8 mouse cellular contexts compared by ENCODE assay signal in the genomic region with DNA sequence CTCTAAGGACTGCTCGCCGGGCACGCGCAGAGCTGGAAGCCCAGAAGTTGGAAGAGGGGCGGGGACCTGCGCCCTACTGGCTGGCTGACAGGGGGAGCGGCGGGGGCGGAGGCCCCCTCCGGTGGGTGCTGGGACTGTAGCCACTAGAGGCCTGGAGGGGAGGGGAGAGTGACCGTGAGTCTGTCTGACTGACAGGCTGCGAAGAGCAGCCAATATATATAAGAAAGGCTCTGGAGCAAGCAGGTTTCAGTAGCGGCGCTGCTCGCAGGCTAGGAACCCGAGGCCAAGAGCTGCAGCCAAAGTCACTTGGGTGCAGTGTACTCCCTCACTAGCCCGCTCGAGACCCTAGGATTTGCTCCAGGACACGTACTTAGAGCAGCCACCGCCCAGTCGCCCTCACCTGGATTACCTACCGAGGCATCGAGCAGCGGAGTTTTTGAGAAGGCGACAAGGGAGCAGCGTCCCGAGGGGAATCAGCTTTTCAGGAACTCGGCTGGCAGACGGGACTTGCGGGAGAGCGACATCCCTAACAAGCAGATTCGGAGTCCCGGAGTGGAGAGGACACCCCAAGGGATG. TPM values are rescaled to one million over a fixed set of nuclear protein-coding genes. Genes with fewer than 3 reads are reported as not detected.
DNase-seq lines count a peak whose midpoint lies in the region; ATAC-seq and TF ChIP-seq lines count a peak whose summit lies in the region.

A gene (plus strand): TSS at position 217 of the 576 bp plus-strand sequence.

- intact Hi-C loops in gastrocnemius, adult 2 months (cut with DNase I), result loop anchor here (1.0 kb wide), 1 partner anchor 25 kb away; no protein-coding TSS in a partner anchor

- H3K4me3 ChIP-seq in gastrocnemius, adult 2 months, result peak within 1 kb of the TSS; percentile 81
- peak within 1 kb of the TSS; percentile 52 for H3K4me3 ChIP-seq in liver, embryonic 13.5 days (replicated peaks)
- H3K4me3 ChIP-seq in neural tube, embryonic 11.5 days (ENCODE audit: low read depth, low read length), result peak within 1 kb of the TSS; percentile 34

- peak; percentile 69 for DNase-seq in gastrocnemius, adult 2 months
- no peak for DNase-seq in gastrocnemius, adult 8-10 months (ENCODE audit: low spot score in 2 of 2)
- DNase-seq in adrenal gland, adult 8-10 months, result no peak
- peak; percentile 72 for DNase-seq in gastrocnemius, postnatal 25 days
- DNase-seq in induced T-regulatory cell, adult 2 months (ENCODE audit: low read depth), result peak; percentile 51
- no peak for DNase-seq in liver, embryonic 13.5 days
- peak; percentile 62 for DNase-seq in neural tube, embryonic 11.5 days (ENCODE audit: low spot score)
- no peak for DNase-seq in layer of hippocampus, postnatal 14 days (ENCODE audit: low spot score in 2 of 2)

- peak within 1 kb of the TSS; percentile 62 for H3K4me2 ChIP-seq in liver, embryonic 13.5 days
- H3K4me2 ChIP-seq in neural tube, embryonic 11.5 days (ENCODE audit: low read depth), result peak within 1 kb of the TSS; percentile 60

- H3K9ac ChIP-seq in liver, embryonic 13.5 days, result peak within 1 kb of the TSS; percentile 47
- H3K9ac ChIP-seq in neural tube, embryonic 11.5 days (ENCODE audit: low read length), result peak within 1 kb of the TSS; percentile 37; the same call in 1 of the 2 replicates

- under 1% methylated on average over 33 of the region's 33 CpGs for WGBS in liver, embryonic 13.5 days (ENCODE audit: insufficient replicate concordance)
- 1% methylated on average over 33 of the region's 33 CpGs for WGBS in neural tube, embryonic 11.5 days

- peak within 1 kb of the TSS; percentile 83 for H3K27ac ChIP-seq in gastrocnemius, adult 2 months
- no peak within 1 kb of the TSS for H3K27ac ChIP-seq in liver, embryonic 13.5 days
- H3K27ac ChIP-seq in neural tube, embryonic 11.5 days (ENCODE audit: low read depth, low read length), result no peak within 1 kb of the TSS

- no peaks in the 10 kb centered on the region for H3K9me3 ChIP-seq in liver, embryonic 13.5 days (replicated peaks)
- no peaks in the 10 kb centered on the region for H3K9me3 ChIP-seq in neural tube, embryonic 11.5 days (ENCODE audit: control insufficient read depth, low read length)

- peaks cover 73% of the 10 kb centered on the region for H3K4me1 ChIP-seq in liver, embryonic 13.5 days (replicated peaks)
- peaks cover 23% of the 10 kb centered on the region for H3K4me1 ChIP-seq in neural tube, embryonic 11.5 days (ENCODE audit: control insufficient read depth, insufficient read depth, low read length)

- H3K36me3 ChIP-seq in liver, embryonic 13.5 days, result no peaks in the 10 kb centered on the region
- H3K36me3 ChIP-seq in neural tube, embryonic 11.5 days (ENCODE audit: control insufficient read depth, insufficient read depth, low read length), result no peaks in the 10 kb centered on the region

- ATAC-seq in liver, embryonic 13.5 days (ENCODE audit: low read depth), result no peak
- no peak; the same call in 1 of the 2 replicates for ATAC-seq in neural tube, embryonic 11.5 days (ENCODE audit: insufficient read depth, low FRiP score, low TSS enrichment)

- H3K27me3 ChIP-seq in liver, embryonic 13.5 days, result peaks cover 100% of the 10 kb centered on the region
- H3K27me3 ChIP-seq in neural tube, embryonic 11.5 days (ENCODE audit: control insufficient read depth, insufficient read depth, low read length), result peaks cover 97% of the 10 kb centered on the region

- peak; percentile 32 for TF ChIP-seq CTCF in gastrocnemius, adult 2 months (IDR thresholded peaks at IDR 0.05)

RNA-seq across cellular contexts. Expression of the gene that starts here (rescaled TPM):
- 1 to 10 TPM; 3.8 to 4.8 TPM for total RNA-seq in gastrocnemius, adult 2 months (2021)
- total RNA-seq in gastrocnemius, adult 8-10 months (2022), result 1 to 10 TPM; 3.3 to 5.8 (median 3.9) TPM
- total RNA-seq in adrenal gland, adult 8-10 months (2022), result 10 to 100 TPM; 11.5 to 18.6 (median 16.2) TPM
- 1 to 10 TPM; 3.2 to 4.5 TPM for total RNA-seq in gastrocnemius, postnatal 25 days (2021)
- polyA plus RNA-seq in liver, embryonic 13.5 days (2015; fragmentation: Nextera tagmentation; extraction: Ambion mirVana), result 1.7 and 1.9 TPM in 2 replicates
- 3.1 and 3.8 TPM in 2 replicates for polyA plus RNA-seq in neural tube, embryonic 11.5 days (2014; fragmentation: Nextera tagmentation; extraction: Ambion mirVana)
- total RNA-seq in layer of hippocampus, postnatal 14 days (2021), result 1 to 10 TPM; 5.6 to 6.3 TPM

Comparison
In these comparisons a context has a peak if more than half of its experiments do, and no peak if none do; other contexts are left out.
1. DNase-seq: peak in gastrocnemius, adult 2 months (single experiment), gastrocnemius, postnatal 25 days (single experiment), induced T-regulatory cell, adult 2 months (single experiment) and neural tube, embryonic 11.5 days (single experiment); none in gastrocnemius, adult 8-10 months (0 of 2), adrenal gland, adult 8-10 months (single experiment), liver, embryonic 13.5 days (single experiment) and layer of hippocampus, postnatal 14 days (0 of 2).
2. Peak in every context shown above with its lines, with median percentiles within 50 percentile points of each other: H3K4me3 ChIP-seq.